Mouse (Mus musculus) adrenal gland, postnatal 10 days (tissue): ENCODE results near the gene Fastk. TPM values are rescaled to one million over a fixed set of nuclear protein-coding genes. Genes with fewer than 3 reads are reported as not detected.
"Not testable (repeated sequence)": the region's sequence is repeated elsewhere in the genome, so short reads cannot be mapped to it uniquely, and the experiment has no call there.

ENCODE experiments used
- DNase-seq: peaks from one replicate; pipeline ENCODE4 v3.0.0; 2021; ENCODE audit warnings: mixed read lengths
- total RNA-seq, 2 experiments: library from RNA; stranded (reverse); gene quantifications; 2 replicates each; pipeline ENCODE4 v1.2.3; 2021

The Fastk gene
- total RNA-seq, 2 experiments from 2014 or later, result 129 to 172 TPM

DNA sequence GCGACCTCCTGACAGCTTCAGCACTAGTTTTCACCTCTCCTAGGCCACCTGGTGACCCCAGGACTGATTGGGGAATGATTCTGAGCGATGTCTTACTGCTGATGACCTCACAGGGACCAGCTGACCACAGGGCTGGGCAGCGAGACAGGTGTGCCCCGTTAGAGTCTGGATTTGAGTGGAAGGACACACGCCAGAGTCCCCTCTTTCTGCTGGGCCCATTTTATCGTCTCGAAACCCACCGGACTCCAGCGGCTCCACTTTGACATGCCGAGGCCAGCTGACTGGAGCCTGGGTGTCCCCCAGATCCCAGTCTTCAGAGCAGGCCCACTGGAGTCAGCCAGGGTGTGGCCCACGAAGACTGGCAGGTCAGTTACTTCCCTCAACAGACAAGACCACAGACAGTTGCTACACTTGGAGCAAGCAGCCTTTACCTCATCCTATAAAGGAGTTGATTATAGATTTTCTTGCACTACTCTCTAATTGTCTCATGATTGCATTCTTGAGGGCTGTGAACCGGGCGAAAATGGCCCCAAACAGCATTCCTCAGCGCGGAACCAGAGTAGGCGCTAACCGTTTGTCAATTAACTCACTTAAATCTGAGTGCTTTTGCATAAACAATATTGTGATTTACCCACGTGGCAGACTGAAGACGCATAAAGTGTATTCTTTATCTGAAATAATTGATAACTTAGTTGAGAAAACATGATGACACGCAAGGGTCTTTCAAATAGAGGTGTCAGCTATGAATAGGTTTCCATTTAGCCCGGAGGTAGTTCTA is 20.9 kb downstream of the Fastk start:
- DNase-seq, result no peak

- DNase-seq, result peak; percentile 97
Measured at GRCm38 (mm10) chr5:24423129-24424003, 21.7 kb downstream of the Fastk start, which contains the start of the genes Cdk5 and Slc4a2. TSS of gene Cdk5 (minus strand) at chr5:24423530. TSS of gene Slc4a2 (plus strand) at chr5:24423837.

DNA sequence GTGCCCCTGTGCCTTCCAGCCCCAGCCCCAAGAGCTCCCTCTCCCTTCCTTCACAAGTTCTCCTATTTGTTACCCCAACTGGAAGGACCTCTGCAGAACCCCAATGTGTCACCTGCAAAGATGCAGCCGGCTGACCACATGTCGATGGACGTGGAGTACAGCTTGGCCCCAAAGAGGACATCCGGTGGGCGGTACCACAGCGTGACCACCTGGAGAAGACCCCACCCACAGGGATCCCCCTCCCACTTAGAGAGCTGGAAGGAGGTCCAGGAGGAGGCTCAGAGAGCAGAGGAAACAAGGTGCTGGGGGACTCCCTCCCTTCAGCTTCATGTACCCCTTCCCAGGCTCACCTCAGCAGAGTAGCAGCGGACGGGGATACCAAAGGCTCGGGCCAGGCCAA is 24.7 kb downstream of the Fastk start:
- DNase-seq, result no peak

GRCm38 (mm10) chr5:24417587-24417986 is 27.5 kb downstream of the Fastk start:
- no peak for DNase-seq

DNA sequence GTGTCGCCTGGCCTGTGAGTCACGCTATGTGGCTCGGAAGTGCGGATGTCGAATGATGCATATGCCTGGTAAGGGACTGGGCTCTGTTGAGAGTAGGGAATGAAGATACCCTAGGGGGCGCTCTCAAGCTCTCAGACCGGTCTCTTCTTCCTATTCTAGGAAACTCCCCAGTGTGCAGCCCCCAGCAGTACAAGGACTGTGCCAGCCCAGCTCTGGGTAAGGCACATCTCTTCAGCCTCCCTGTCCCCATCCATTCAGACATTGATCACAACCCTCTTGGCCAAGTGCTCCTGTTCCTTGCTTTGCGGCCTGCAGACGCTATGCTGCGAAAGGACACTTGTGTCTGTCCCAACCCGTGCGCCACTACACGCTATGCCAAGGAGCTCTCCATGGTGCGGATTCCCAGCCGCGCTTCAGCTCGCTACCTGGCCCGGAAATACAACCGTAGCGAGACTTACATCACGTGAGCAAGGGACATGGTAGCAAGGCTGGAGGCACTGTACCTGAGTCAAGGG is 28.8 kb downstream of the Fastk start:
- peak; percentile 77 for DNase-seq

DNA sequence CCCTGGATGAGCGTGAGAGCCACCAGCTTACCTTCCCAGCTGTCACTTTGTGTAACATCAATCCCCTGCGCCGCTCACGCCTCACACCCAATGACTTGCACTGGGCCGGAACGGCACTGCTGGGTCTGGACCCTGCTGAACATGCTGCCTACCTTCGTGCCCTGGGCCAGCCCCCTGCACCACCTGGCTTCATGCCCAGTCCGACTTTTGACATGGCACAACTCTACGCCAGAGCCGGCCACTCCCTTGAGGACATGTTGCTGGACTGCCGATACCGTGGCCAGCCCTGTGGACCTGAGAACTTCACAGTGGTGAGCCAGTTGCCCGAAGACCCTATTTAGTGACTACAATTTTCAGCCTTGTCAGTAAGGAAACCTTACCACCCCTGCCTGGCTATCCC is 31.1 kb downstream of the Fastk start:
- DNase-seq, result peak; percentile 53

DNA sequence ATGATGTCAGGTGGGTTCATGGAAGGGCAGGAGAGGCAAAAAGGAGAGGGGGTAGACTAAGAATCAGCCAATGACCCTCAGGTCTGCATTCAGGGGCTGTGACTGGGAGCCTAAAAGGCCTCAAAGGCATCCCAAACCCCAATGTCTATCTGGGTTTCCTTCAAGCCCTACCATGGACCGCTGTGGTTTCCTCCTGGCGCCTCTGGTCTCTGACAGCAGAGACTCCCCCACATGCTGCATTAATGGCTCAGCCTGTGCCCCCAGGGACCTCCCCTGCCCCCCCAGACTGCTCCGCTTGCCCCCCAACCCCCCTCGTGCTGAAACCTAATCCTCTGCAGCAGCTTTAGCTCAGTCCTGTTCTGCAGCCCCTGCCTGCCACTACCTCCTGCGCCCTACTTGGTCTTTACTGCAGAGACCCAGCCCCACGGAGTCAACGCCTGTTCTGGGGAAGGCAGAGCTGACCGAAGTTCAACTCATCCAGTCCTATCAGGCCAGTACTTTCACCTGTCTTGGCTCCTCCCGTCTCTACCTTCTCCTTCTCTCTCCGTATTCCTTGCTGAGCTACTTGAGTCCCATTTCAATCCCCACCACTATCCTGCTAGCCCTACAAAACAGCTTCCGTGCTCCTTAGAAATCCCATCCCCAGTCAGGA is 31.9 kb downstream of the Fastk start, which contains the start of gene Asic3:
Asic3 (plus strand) TSS at position 351 of the 652 bp plus-strand sequence.
- no peak for DNase-seq

- DNase-seq, result no peak
Measured at GRCm38 (mm10) chr5:24412063-24412462, 33.0 kb downstream of the Fastk start.

- DNase-seq, result no peak
Measured at GRCm38 (mm10) chr5:24409466-24409865, 35.6 kb downstream of the Fastk start.

DNA sequence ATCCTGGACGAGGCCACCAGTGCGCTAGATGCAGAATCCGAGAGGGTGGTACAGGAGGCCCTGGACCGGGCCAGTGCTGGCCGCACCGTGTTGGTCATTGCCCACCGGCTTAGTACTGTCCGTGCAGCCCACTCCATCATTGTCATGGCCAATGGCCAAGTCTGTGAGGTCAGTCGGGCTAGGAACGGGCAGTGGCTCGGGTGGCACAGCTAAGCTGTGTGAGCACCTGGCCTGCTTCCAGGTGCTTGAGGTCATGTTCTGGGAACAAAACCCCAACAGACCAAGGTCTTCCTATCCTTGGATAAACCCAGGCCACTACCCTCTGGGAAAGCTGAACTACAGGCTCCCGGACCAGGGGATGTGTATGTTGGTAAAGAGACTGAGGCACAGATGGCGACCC is 36.4 kb downstream of the Fastk start:
- peak; percentile 74 for DNase-seq

- DNase-seq, result no peak
Measured at GRCm38 (mm10) chr5:24405389-24405876, 39.7 kb downstream of the Fastk start.

GRCm38 (mm10) chr5:24404594-24405360 is 40.3 kb downstream of the Fastk start:
- no peak for DNase-seq

DNA sequence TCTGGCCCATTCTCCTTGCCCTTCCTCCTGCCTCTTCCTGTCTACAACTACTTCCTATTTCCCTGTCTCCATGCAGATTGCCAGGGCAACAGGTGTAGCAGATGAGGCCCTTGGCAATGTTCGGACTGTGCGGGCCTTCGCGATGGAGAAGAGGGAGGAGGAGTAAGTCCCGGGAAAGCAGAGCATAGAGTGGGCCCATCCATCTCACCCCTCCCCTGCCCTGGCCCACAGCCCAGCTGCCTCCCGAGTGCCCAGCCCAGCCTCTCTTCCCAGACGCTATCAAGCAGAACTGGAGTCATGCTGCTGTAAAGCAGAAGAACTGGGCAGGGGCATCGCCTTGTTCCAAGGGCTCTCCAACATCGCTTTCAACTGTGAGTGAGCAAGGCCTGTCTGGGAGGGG is 43.1 kb downstream of the Fastk start:
- no peak for DNase-seq

DNA sequence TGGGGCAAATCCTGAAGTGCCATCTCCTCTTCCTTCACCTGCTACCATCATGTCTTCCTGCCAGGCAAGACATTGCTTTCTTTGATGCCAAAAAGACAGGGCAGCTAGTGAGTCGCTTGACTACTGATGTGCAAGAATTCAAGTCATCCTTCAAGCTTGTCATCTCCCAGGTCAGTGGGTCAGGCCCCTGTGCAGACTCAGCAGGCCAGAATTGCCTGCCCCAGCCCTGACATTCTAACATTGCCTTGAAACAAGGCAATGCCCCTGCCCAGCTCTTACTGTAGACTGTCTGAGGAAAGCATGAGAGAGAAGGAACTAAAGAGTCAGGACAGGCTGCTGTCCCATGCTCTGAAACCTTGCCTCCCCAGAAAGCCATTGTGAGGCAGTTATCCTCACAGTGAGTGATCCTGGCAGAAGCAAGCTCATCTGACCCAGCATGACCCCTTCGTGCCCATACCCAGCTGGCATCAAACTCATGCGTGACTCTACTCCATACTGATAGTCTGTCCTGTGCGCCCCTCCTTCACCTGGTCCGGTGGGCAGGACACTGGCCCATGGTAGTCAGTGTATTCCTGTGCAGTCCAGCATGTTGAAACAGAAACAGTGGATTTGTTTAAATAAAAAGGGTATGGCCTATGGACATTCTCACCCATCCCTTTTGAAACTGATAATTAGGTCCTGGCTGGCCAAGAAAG is 44.0 kb downstream of the Fastk start:
- DNase-seq, result no peak

- no peak for DNase-seq
Measured at GRCm38 (mm10) chr5:24400362-24400761, 44.7 kb downstream of the Fastk start.

DNA sequence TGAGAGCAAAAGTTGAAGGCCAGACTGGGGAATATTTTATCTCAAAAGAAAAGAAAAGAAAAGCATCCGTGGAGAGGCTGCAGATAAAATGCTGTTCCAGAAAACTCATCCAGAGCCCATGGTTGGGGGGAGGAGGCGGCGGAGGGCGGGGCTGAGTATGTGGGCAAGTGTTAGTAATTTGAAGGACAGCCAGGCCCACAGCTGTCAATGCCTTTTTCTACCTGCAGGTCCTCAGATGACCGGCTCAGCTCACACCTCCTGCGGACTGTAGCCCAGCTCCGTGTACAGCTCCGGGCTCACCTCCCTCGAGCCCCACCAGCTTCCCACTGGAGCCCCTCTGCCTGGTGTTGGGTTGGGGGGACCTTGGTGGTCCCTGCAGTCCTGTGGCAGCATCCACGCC is 45.4 kb downstream of the Fastk start:
- DNase-seq, result no peak

DNA sequence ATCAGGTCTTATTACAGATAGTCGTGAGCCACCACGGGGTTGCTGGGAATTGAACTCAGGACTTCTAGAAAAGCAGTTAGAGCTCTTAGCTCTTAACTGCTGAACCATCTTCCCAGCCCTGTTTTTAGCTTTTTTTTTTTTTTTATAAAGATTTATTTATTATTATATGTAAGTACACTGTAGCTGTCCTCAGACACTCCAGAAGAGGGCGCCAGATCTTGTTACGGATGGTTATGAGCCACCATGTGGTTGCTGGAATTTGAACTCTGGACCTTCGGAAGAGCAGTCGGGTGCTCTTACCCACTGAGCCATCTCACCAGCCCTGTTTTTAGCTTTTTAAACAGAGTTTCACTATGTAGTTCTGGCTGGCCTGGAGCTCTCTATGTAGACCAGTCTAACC is 48.8 kb downstream of the Fastk start:
- not testable (repeated sequence) for DNase-seq

GRCm38 (mm10) chr5:24394165-24394894 is 50.8 kb downstream of the Fastk start:
- DNase-seq, result peak; percentile 95

GRCm38 (mm10) chr5:24393392-24393997 is 51.6 kb downstream of the Fastk start, which contains the start of gene Abcb8:
TSS of gene Abcb8 (plus strand) at chr5:24393663.
- DNase-seq, result peak; percentile 90
